In the genomic region with DNA sequence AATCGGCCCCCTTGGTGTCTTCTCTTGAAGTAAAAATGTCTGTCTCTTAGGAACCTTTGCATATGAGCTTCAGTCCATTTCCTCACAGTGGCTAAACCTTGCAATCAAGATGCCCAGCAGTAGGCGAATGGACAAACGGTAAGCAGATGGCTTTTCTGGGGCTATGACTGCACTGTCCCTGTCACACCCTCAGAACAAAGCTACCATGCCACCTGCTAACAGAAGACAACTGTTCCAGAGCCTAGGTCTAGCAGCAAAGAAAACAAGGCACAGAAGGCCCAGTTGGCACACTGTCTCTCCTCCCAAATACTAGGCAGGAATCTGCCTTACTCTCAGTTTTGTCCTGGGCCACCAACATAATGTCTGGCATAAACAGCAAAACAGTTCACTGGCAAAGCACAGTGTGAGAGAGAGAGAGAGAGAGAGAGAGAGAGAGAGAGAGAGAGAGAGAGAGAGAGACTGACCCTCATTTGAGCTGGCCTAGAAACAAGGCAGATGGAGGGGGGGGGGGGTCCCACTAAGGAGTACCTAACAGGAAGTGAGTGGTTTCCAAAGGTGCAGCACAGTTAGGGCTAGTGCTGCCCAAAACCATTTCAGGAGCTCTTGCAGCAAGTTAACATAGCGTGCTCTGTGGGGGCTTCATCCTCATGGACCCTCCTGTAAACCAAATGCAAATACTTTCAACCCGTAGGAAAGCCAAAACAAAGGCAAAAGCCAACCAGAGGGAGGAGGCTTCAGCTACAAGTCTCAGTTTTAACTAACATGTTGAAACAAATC, we compare ENCODE assay signal across 12 mouse cellular contexts.
DNase-seq lines count a peak whose midpoint lies in the region; ATAC-seq and TF ChIP-seq lines count a peak whose summit lies in the region.
"Had no signal": no experiment of that assay in that cellular context is flagged by ENCODE, and none has a peak within 500 bp of the region (broad histone marks: within the 10 kb centered on the region; RNA-seq: fewer than 3 reads in every experiment).

No protein-coding gene starts in this region.

- no peak for TF ChIP-seq POLR2A in bone marrow, adult 2 months (IDR thresholded peaks at IDR 0.05; ENCODE audit: borderline replicate concordance, control insufficient read depth, low read depth, low read length)

- peaks cover 7% of the 10 kb centered on the region for H3K4me1 ChIP-seq in bone marrow, adult 2 months (ENCODE audit: control insufficient read depth, insufficient read depth, low read length)
- peaks cover 16% of the 10 kb centered on the region; the same call in 1 of the 2 replicates for H3K4me1 ChIP-seq in embryonic facial prominence, embryonic 14.5 days (ENCODE audit: control insufficient read depth, insufficient read depth, low read length)

- H3K27ac ChIP-seq in bone marrow, adult 2 months (ENCODE audit: control insufficient read depth, insufficient read depth, low read depth, low read length, poor library complexity), result peak overlapping the region; percentile 69; the same call in 1 of the 2 replicates
- peak overlapping the region; percentile 57 for H3K27ac ChIP-seq in embryonic facial prominence, embryonic 14.5 days (replicated peaks; ENCODE audit: low read depth, low read length)

- no peak overlapping the region for H3K9ac ChIP-seq in embryonic facial prominence, embryonic 14.5 days (ENCODE audit: low read depth, low read length)

- peak; percentile 42 for DNase-seq in brain, embryonic 18.5 days (ENCODE audit: low read depth, low spot score)
- DNase-seq in embryonic facial prominence, embryonic 14.5 days (ENCODE audit: low spot score), result no peak
- peak; percentile 53 for DNase-seq in layer of hippocampus, adult 9-11 months
- DNase-seq in ovary, postnatal 10 days (ENCODE audit: low spot score), result no peak
- DNase-seq in lung, postnatal 25 days (ENCODE audit: low spot score), result no peak
- no peak for DNase-seq in urinary bladder, adult 18-20 months (ENCODE audit: low spot score in 2 of 2)
- DNase-seq: adrenal gland, postnatal 25 days; gastrocnemius, postnatal 36 days; lung, postnatal 14 days had no signal

- no peak overlapping the region for H3K4me3 ChIP-seq in bone marrow, adult 2 months (replicated peaks; ENCODE audit: control insufficient read depth, low read depth, low read length)
- no peak overlapping the region for H3K4me3 ChIP-seq in embryonic facial prominence, embryonic 14.5 days (ENCODE audit: low read depth, low read length)

- peak; percentile 37; the same call in 1 of the 2 replicates for ATAC-seq in embryonic facial prominence, embryonic 14.5 days (ENCODE audit: low read depth)
- ATAC-seq: inflammation-experienced regulatory T-cells, adult 6 months had no signal

- TF ChIP-seq CTCF in bone marrow, adult 2 months (IDR thresholded peaks at IDR 0.05; ENCODE audit: control insufficient read depth, insufficient read depth, low read length), result no peak

- no peaks in the 10 kb centered on the region for H3K27me3 ChIP-seq in embryonic facial prominence, embryonic 14.5 days (replicated peaks; ENCODE audit: control insufficient read depth, insufficient read depth, low read length)

- H3K36me3 ChIP-seq in embryonic facial prominence, embryonic 14.5 days (ENCODE audit: control insufficient read depth, insufficient read depth, low read length), result no peaks in the 10 kb centered on the region

- 57% methylated on average over 5 of the region's 5 CpGs for WGBS in bone marrow, adult 2 months
- WGBS in embryonic facial prominence, embryonic 14.5 days, result 57% methylated on average over 5 of the region's 5 CpGs

- no peaks in the 10 kb centered on the region for H3K9me3 ChIP-seq in embryonic facial prominence, embryonic 14.5 days (ENCODE audit: control insufficient read depth, low read length)
- H3K9me3 ChIP-seq: G1E had no signal

- H3K4me2 ChIP-seq in embryonic facial prominence, embryonic 14.5 days (ENCODE audit: low read depth, low read length), result no peak overlapping the region

Comparison
In these comparisons a context has a peak if more than half of its experiments do, and no peak if none do; other contexts are left out.
1. DNase-seq: peak in brain, embryonic 18.5 days (single experiment) and layer of hippocampus, adult 9-11 months (single experiment); none in embryonic facial prominence, embryonic 14.5 days (single experiment), ovary, postnatal 10 days (single experiment), lung, postnatal 25 days (single experiment) and urinary bladder, adult 18-20 months (0 of 2).